Mouse (Mus musculus) embryo, embryonic 10 days (tissue): ENCODE data around the gene Gm5485.
A peak's percentile ranks its signal among the peaks of the same experiment; 100 is the strongest.

Source experiments
- DNase-seq: peaks from one replicate; pipeline ENCODE4 v3.0.0-alpha.2; 2015; ENCODE audit warnings: low spot score

Gm5485 gene

DNA sequence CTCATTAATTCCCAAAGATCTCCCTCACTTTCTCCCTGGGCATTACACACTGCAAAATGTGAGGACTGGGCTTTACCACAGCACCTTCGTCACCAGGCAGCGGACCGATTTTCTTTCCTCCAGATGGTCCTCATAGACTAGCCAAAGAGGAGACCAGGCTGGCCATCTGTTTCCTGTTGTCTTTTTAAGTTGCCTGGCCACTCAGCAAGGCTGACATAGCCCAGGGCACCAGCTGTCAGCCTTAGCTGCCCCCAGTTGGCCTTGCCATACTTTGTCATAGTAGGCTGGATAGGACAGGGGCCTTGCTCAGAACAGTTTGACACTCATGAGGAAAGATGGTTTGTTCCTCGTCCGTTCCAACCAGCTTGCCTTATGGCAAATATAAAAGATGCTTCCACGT lies 39.8 kb downstream of the Gm5485 start:
- peak; percentile 63 for DNase-seq

DNA sequence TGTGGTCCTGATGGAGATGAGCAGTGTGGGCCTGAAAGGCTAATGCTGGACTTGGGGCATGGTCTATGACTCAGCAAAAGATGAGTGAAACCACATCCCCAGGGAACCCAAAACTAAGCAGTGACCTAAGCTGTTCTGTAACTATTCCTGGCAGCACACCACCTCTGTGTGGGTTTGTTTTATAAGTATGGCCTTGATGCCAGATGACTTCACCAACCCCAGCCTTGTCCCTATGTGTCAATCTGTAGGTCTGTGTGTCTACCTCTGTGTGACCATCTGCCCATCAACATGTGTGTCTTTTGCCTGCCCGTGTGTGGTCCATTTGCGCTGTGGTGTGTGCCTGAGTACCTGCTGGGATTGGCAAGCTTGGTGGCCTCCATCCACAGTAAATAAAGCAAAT lies 44.1 kb downstream of the Gm5485 start:
- DNase-seq: no peak

DNA sequence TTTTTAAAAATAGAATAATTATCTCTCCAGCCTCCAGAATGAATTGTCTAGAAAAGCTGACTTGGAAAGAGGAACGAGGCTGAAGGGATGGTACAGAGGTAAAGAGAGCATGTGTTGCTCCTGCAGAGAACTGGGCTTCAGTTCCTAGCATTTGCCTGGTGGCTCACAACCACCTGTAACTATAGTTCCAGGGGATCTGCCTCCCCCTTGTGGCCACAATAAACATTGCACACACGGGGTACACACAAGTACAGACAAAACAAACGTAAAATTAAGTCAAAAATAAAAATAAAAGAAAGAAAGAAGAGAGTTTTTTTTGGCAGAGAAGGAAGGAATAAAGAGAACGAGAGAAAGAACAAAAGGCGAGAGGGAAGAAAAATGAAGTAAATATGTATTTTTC lies 45.4 kb downstream of the Gm5485 start:
- DNase-seq: no peak

DNA sequence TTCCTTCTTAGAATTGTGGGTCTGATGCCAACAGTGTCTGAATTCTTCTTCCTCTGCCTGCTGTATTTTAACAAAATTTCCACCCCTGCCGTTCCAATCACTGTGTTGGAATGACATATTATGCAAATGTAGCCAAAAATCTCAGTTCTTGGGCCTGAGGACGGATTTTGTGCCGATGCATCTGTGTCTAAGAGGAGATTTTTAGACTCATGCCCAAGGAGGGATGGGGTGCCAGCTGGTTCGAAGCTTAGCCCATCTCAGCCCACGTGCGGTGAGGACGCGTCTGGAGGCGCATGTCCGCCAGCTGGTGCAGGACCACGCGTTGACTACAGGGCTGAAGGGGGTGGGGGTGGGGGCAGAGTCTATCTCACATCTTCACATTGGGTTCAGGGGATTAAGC lies 51.3 kb downstream of the Gm5485 start:
- no peak for DNase-seq

DNA sequence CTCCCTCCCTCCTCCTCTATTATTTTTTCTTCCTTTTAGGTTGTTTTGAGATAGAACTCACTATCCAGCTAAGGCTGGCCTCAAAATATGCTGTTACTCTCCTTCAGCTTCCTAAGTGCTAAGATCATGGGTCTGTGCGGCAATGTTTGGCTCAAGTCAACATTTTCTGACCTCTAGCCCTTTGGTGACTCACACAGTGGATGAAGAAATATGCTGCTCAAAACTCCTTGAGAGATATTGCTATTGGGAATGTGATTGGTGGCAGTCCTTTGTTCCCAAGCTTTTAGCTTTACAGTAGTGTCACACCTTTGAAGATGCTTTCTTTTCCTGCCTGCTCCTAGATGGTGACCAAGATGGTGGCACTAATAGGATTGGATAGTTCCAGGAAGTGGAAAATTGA lies 55.8 kb downstream of the Gm5485 start:
- DNase-seq: no peak

DNA sequence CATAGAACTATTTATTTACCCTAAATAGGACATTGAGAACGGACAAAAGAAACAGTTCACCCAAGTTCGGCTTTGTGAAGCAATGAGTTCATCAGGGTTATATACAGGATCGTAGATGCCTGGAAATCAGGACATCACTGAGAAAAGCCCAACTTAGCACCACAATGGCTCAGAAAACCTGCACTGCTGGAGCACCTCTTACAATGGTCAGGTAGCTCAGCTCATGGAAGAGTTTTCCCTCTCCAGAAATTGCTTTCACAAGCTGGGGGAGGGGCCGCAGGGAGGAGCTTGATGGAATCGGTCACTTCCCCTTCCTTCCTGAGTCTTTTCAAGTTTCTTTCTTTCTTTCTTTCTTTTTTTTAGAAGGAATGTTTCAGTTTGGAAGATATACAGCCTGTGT lies 56.5 kb downstream of the Gm5485 start:
- DNase-seq: no peak
